Mouse (Mus musculus) MEL (cell line): ENCODE measurements around the gene Gm5152. TPM values are rescaled to one million over a fixed set of nuclear protein-coding genes. Genes with fewer than 3 reads are reported as not detected.
"Not testable (repeated sequence)": the region's sequence is repeated elsewhere in the genome, so short reads cannot be mapped to it uniquely, and the experiment has no call there.

ENCODE experiments used
- DNase-seq: peaks from one replicate; pipeline ENCODE4 v3.0.0; 2011; ENCODE audit warnings: low read depth, low spot score
- H3K27ac ChIP-seq: 2 replicates; pipeline ENCODE4 v1.5.1; 2012; ENCODE audit warnings: low read depth, mild to moderate bottlenecking, control low read depth, low read length, moderate library complexity; ENCODE audit not compliant: control insufficient read depth
- H3K27me3 ChIP-seq, 2 experiments: fragments of 150-350 bp in 1 of 2; sonication (generic) in 1 of 2; 2 replicates each; pipeline ENCODE4 v1.6.1; 2012; ENCODE audit warnings: low read length in 2 of 2, mild to moderate bottlenecking in 2 of 2, improper control_type of control experiment in 1 of 2, moderate library complexity in 1 of 2; ENCODE audit not compliant: insufficient read depth in 2 of 2, control insufficient read depth in 1 of 2
- H3K36me3 ChIP-seq, 2 experiments: 2 replicates each; pipeline ENCODE4 v1.6.1; 2012 to 2014; ENCODE audit warnings: low read length in 2 of 2, improper control_type of control experiment in 1 of 2, inconsistent platforms in 1 of 2, mild to moderate bottlenecking in 1 of 2; ENCODE audit not compliant: insufficient read depth in 2 of 2, control insufficient read depth in 1 of 2
- H3K4me1 ChIP-seq, 2 experiments: fragments of 150-350 bp in 1 of 2; sonication (generic) in 1 of 2; 2 replicates each; pipeline ENCODE4 v1.6.1; 2012; ENCODE audit warnings: low read length in 2 of 2, improper control_type of control experiment in 1 of 2, mild to moderate bottlenecking in 1 of 2; ENCODE audit not compliant: insufficient read depth in 2 of 2, control insufficient read depth in 1 of 2
- H3K4me3 ChIP-seq, 2 experiments: fragments of 150-350 bp in 1 of 2; sonication (generic) in 1 of 2; 2 replicates each; pipeline ENCODE4 v1.5.1; 2012; ENCODE audit warnings: low read depth in 2 of 2, low read length in 2 of 2, mild to moderate bottlenecking in 2 of 2, moderate library complexity in 2 of 2, control low read depth in 1 of 2, improper control_type of control experiment in 1 of 2; ENCODE audit not compliant: control insufficient read depth in 1 of 2, insufficient read depth in 1 of 2
- H3K79me2 ChIP-seq: 2 replicates; pipeline ENCODE4 v1.6.1; 2012; ENCODE audit warnings: mild to moderate bottlenecking, low read length, moderate library complexity; ENCODE audit not compliant: control insufficient read depth, poor library complexity, insufficient read depth
- H3K9ac ChIP-seq: 2 replicates; pipeline ENCODE4 v1.6.1; 2012; ENCODE audit warnings: low read depth, mild to moderate bottlenecking, control low read depth, low read length, moderate library complexity; ENCODE audit not compliant: control insufficient read depth, poor library complexity, severe bottlenecking
- H3K9me3 ChIP-seq: fragments of 150-350 bp; sonication (generic); replicated peaks from 2 replicates; pipeline ENCODE4 v1.6.1; 2012; ENCODE audit warnings: mild to moderate bottlenecking, low read length, improper control_type of control experiment, moderate library complexity; ENCODE audit not compliant: insufficient read depth
- CTCF ChIP-seq, 3 experiments: IDR thresholded peaks in 2 of 3; conservative IDR thresholded peaks in 1 of 3; 2 replicates each; pipeline ENCODE4 v1.5.1; 2011 to 2012; ENCODE audit warnings: low read length in 3 of 3, low read depth in 2 of 3, mild to moderate bottlenecking in 2 of 3, improper control_type of control experiment in 1 of 3, inconsistent platforms in 1 of 3, mixed read lengths in 1 of 3, moderate library complexity in 1 of 3; ENCODE audit not compliant: control insufficient read depth in 1 of 3, insufficient read depth in 1 of 3, poor library complexity in 1 of 3, severe bottlenecking in 1 of 3
- E2F4 ChIP-seq: IDR thresholded peaks from 2 replicates; pipeline ENCODE4 v1.6.1; 2011; ENCODE audit warnings: low read depth, low read length, improper control_type of control experiment, borderline replicate concordance
- ELF1 ChIP-seq: IDR thresholded peaks from 2 replicates; pipeline ENCODE4 v1.6.1; 2014; ENCODE audit warnings: low read depth, mild to moderate bottlenecking, inconsistent platforms, low read length, improper control_type of control experiment, moderate library complexity
- EP300 ChIP-seq, 2 experiments: IDR thresholded peaks; 2 replicates each; pipeline ENCODE4 v1.6.1; 2011; ENCODE audit warnings: improper control_type of control experiment in 2 of 2, low read length in 2 of 2, low read depth in 1 of 2, mild to moderate bottlenecking in 1 of 2
- GABPA ChIP-seq: IDR thresholded peaks from 2 replicates; pipeline ENCODE4 v1.6.1; 2012; ENCODE audit warnings: low read depth, mild to moderate bottlenecking, inconsistent platforms, low read length, improper control_type of control experiment, moderate library complexity
- JUND ChIP-seq: IDR thresholded peaks from 2 replicates; pipeline ENCODE4 v1.6.1; 2011; ENCODE audit warnings: low read depth, mild to moderate bottlenecking, improper control_type of control experiment, low read length
- MAFK ChIP-seq: IDR thresholded peaks from 2 replicates; pipeline ENCODE4 v1.6.1; 2011; ENCODE audit warnings: low read depth, mild to moderate bottlenecking, low read length, improper control_type of control experiment, borderline replicate concordance
- MXI1 ChIP-seq: IDR thresholded peaks from 2 replicates; pipeline ENCODE4 v1.6.1; 2011; ENCODE audit warnings: mild to moderate bottlenecking, low read depth, low read length, improper control_type of control experiment
- POLR2AphosphoS2 ChIP-seq: IDR thresholded peaks from 2 replicates; pipeline ENCODE4 v1.6.1; 2011; ENCODE audit warnings: low read length, improper control_type of control experiment
- SIN3A ChIP-seq: IDR thresholded peaks from 2 replicates; pipeline ENCODE4 v1.6.1; 2012; ENCODE audit warnings: low read length, improper control_type of control experiment, inconsistent platforms
- TCF12 ChIP-seq: IDR thresholded peaks from 2 replicates; pipeline ENCODE4 v1.6.1; 2014; ENCODE audit warnings: low read depth, mild to moderate bottlenecking, inconsistent platforms, low read length, improper control_type of control experiment, moderate library complexity
- UBTF ChIP-seq: IDR thresholded peaks from 2 replicates; pipeline ENCODE4 v1.6.1; 2012; ENCODE audit warnings: low read depth, mild to moderate bottlenecking, inconsistent platforms, low read length, improper control_type of control experiment, moderate library complexity, borderline replicate concordance; ENCODE audit not compliant: insufficient read depth
- USF2 ChIP-seq, 2 experiments: IDR thresholded peaks; 2 replicates each; pipeline ENCODE4 v1.6.1; 2011 to 2012; ENCODE audit warnings: improper control_type of control experiment in 2 of 2, low read length in 2 of 2, borderline replicate concordance in 1 of 2, inconsistent platforms in 1 of 2, low read depth in 1 of 2, mild to moderate bottlenecking in 1 of 2; ENCODE audit not compliant: insufficient read depth in 1 of 2
- ZC3H11A ChIP-seq: IDR thresholded peaks from 2 replicates; pipeline ENCODE4 v1.6.1; 2012; ENCODE audit warnings: low read depth, mild to moderate bottlenecking, inconsistent platforms, low read length, improper control_type of control experiment
- ZKSCAN1 ChIP-seq: IDR thresholded peaks from 2 replicates; pipeline ENCODE4 v1.6.1; 2012; ENCODE audit warnings: low read depth, mild to moderate bottlenecking, inconsistent platforms, low read length, improper control_type of control experiment, moderate library complexity
- polyA plus RNA-seq, 2 experiments: library from polyadenylated mRNA; stranded (reverse) in 1 of 2; unstranded in 1 of 2; fragments of >175 nt in 1 of 2; fragments of >200 nt in 1 of 2; gene quantifications; 2 replicates each; pipeline versions ENCODE4 v1.2.1 to v1.2.4; 2012; ENCODE audit warnings: low replicate concordance in 2 of 2, low read depth in 1 of 2; ENCODE audit not compliant: insufficient read length in 2 of 2, insufficient read depth in 1 of 2, missing spikeins in 1 of 2
- total RNA-seq: library from RNA; depleted of rRNA; stranded (reverse); fragments of 300-350 nt; gene quantifications from 2 replicates; pipeline ENCODE4 v1.2.3, GENCODE M21; 2012; rRNA removed

Gm5152 gene
- total RNA-seq (not detected in 2 replicates), polyA plus RNA-seq (not detected)

GRCm38 (mm10) chr5:10246426-10246825 lies at the start of gene Gm5152:
Gene Gm5152 (minus strand): TSS chr5:10246526.
- not testable (repeated sequence) for H3K79me2 ChIP-seq, H3K27me3 ChIP-seq, H3K9ac ChIP-seq, DNase-seq, H3K4me1 ChIP-seq, H3K36me3 ChIP-seq, H3K27ac ChIP-seq, H3K9me3 ChIP-seq, H3K4me3 ChIP-seq

DNA sequence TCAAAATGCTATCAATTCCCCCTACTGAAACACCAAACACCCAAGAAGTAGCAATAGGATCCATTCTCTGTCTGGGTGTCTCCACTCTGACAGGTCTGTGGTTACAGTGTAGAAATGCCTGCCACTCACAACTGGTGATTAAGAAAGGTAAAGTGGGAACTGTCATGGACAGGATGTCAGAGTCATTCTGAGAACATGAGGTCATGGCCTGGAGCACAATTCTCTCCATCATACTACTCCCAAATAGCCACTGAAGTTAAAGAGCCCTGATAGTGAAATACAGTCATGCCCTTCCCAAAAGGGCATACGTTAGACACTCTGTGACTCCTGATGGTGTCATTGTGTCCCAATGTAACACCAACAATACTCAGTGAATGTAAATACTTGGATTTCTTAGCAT lies 8.4 kb upstream of the Gm5152 start:
- H3K4me1 ChIP-seq, H3K9ac ChIP-seq, DNase-seq, H3K36me3 ChIP-seq, H3K79me2 ChIP-seq, H3K9me3 ChIP-seq, H3K4me3 ChIP-seq, H3K27ac ChIP-seq, H3K27me3 ChIP-seq: not testable (repeated sequence)

DNA sequence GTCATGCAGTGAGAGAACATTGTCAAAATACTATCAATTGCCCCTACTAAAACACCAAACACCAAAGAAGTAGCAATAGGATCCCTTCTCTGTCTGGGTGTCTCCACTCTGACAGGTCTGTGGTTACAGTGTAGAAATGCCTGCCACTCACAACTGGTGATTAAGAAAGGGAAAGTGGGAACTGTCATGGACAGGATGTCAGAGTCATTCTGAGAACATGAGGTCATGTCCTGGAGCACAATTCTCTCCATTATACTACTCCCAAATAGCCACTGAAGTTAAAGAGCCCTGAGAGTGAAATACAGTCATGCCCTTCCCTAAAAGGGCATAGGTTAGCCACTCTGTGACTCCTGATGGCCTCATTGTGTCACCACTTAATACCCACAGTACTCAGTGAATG lies 556 bp downstream of the Gm5152 start:
- not testable (repeated sequence) for H3K9ac ChIP-seq, H3K36me3 ChIP-seq, H3K79me2 ChIP-seq, H3K27me3 ChIP-seq, DNase-seq, H3K4me3 ChIP-seq, H3K9me3 ChIP-seq, H3K27ac ChIP-seq, H3K4me1 ChIP-seq

- H3K9ac ChIP-seq, H3K4me1 ChIP-seq, H3K36me3 ChIP-seq, H3K79me2 ChIP-seq, H3K4me3 ChIP-seq, DNase-seq, H3K9me3 ChIP-seq, H3K27ac ChIP-seq, H3K27me3 ChIP-seq: not testable (repeated sequence)
Observed at GRCm38 (mm10) chr5:10240436-10240835, 5.9 kb downstream of the Gm5152 start.

GRCm38 (mm10) chr5:10220317-10220716 lies 26.0 kb downstream of the Gm5152 start:
- no peak overlapping the region for H3K27ac ChIP-seq
- no peaks in the 10 kb centered on the region for H3K4me1 ChIP-seq
- H3K27me3 ChIP-seq, result no peaks in the 10 kb centered on the region
- H3K9ac ChIP-seq, result no peak overlapping the region
- no peaks in the 10 kb centered on the region for H3K36me3 ChIP-seq
- H3K4me3 ChIP-seq, result no peak overlapping the region
- no peaks in the 10 kb centered on the region for H3K9me3 ChIP-seq
- no peaks in the 10 kb centered on the region for H3K79me2 ChIP-seq
- no peak for DNase-seq
- no peak for TF ChIP-seq ZKSCAN1
- TF ChIP-seq SIN3A, result no peak
- TF ChIP-seq GABPA, result no peak
- TF ChIP-seq POLR2AphosphoS2, result no peak
- TF ChIP-seq MAFK, result no peak
- no peak for TF ChIP-seq UBTF
- no peak for TF ChIP-seq E2F4
- TF ChIP-seq TCF12, result no peak
- no peak for TF ChIP-seq MXI1
- TF ChIP-seq JUND, result no peak
- TF ChIP-seq CTCF (IDR thresholded peaks at IDR 0.05 in 2 of 3, conservative IDR thresholded peaks at IDR 0.05 in 1 of 3; ENCODE audit: control insufficient read depth in 1 of 3, insufficient read depth in 1 of 3, low read depth in 2 of 3, low read length in 3 of 3, poor library complexity in 1 of 3, severe bottlenecking in 1 of 3), result no peak
- no peak for TF ChIP-seq ELF1
- no peak for TF ChIP-seq EP300 (IDR thresholded peaks at IDR 0.05; ENCODE audit: low read depth in 1 of 2, low read length in 2 of 2)
- TF ChIP-seq USF2 (IDR thresholded peaks at IDR 0.05; ENCODE audit: borderline replicate concordance in 1 of 2, insufficient read depth in 1 of 2, low read depth in 1 of 2, low read length in 2 of 2), result no peak
- TF ChIP-seq ZC3H11A, result no peak
